Mouse (Mus musculus) megakaryocyte, embryonic 14.5 days (primary cell): ENCODE data around the gene Samd11. TPM values are rescaled to one million over a fixed set of nuclear protein-coding genes. Genes with fewer than 3 reads are reported as not detected.

ENCODE experiments used
- H3K27me3 ChIP-seq: replicated peaks from 2 replicates; pipeline ENCODE3; 2012; ENCODE audit warnings: inconsistent platforms
- H3K36me3 ChIP-seq: replicated peaks from 2 replicates; pipeline ENCODE3; 2012; ENCODE audit warnings: low read length, inconsistent platforms, mixed read lengths
- H3K4me1 ChIP-seq: 2 replicates; pipeline ENCODE4 v1.6.1; 2012; ENCODE audit warnings: inconsistent platforms
- H3K4me3 ChIP-seq: replicated peaks from 2 replicates; pipeline ENCODE3; 2012; ENCODE audit warnings: moderate library complexity, mild to moderate bottlenecking, inconsistent platforms
- H3K9me3 ChIP-seq: 2 replicates; pipeline ENCODE4 v1.6.1; 2012; ENCODE audit warnings: inconsistent platforms
- FLI1 ChIP-seq: IDR thresholded peaks from 2 replicates; pipeline ENCODE4 v1.6.1; 2012; ENCODE audit warnings: low read length, inconsistent platforms, mixed read lengths
- GATA1 ChIP-seq: IDR thresholded peaks from 3 replicates; pipeline ENCODE4 v1.6.1; 2012; ENCODE audit warnings: mixed read lengths, low read length, inconsistent platforms, borderline replicate concordance
- polyA plus RNA-seq: library from polyadenylated mRNA; stranded (reverse); fragments of >175 nt; gene quantifications from 2 replicates; pipeline ENCODE4 v1.2.3, GENCODE M21; 2012; ENCODE audit warnings: low replicate concordance; ENCODE audit not compliant: insufficient read depth

Samd11 gene
- polyA plus RNA-seq, 1 experiment = 2.5 TPM

GRCm38 (mm10) chr4:156234701-156235213 lies 20.7 kb downstream of the Samd11 start, which contains the start of gene Plekhn1:
Gene Plekhn1 (minus strand): TSS chr4:156234857.
- TF ChIP-seq GATA1 = no peak
- no peak for TF ChIP-seq FLI1
- H3K27me3 ChIP-seq = peaks cover 7% of the 10 kb centered on the region
- no peaks in the 10 kb centered on the region for H3K9me3 ChIP-seq
- H3K4me3 ChIP-seq = peak within 1 kb of the TSS; percentile 96
- H3K4me1 ChIP-seq = peaks cover 40% of the 10 kb centered on the region
- peaks cover 61% of the 10 kb centered on the region for H3K36me3 ChIP-seq

- peaks cover 42% of the 10 kb centered on the region for H3K4me1 ChIP-seq
- H3K36me3 ChIP-seq = peaks cover 61% of the 10 kb centered on the region
- H3K9me3 ChIP-seq = no peaks in the 10 kb centered on the region
- peaks cover 7% of the 10 kb centered on the region for H3K27me3 ChIP-seq
- peak overlapping the region; percentile 92 for H3K4me3 ChIP-seq
- no peak for TF ChIP-seq GATA1
- no peak for TF ChIP-seq FLI1
These were observed 21.4 kb downstream of the Samd11 start for GRCm38 (mm10) chr4:156234021-156234501.

- no peaks in the 10 kb centered on the region for H3K9me3 ChIP-seq
- no peak for TF ChIP-seq GATA1
- TF ChIP-seq FLI1 = no peak
- H3K4me3 ChIP-seq = peak overlapping the region; percentile 74
- peaks cover 18% of the 10 kb centered on the region for H3K27me3 ChIP-seq
- peaks cover 32% of the 10 kb centered on the region for H3K4me1 ChIP-seq
- H3K36me3 ChIP-seq = peaks cover 58% of the 10 kb centered on the region
These were observed 26.9 kb downstream of the Samd11 start for GRCm38 (mm10) chr4:156228393-156229024.

- Histone ChIP-seq H3K9me3 (no peaks in the 10 kb centered on the region), H3K36me3 (peaks cover 58% of the 10 kb centered on the region), H3K4me3 (peak overlapping the region; percentile 74), H3K27me3 (peaks cover 17% of the 10 kb centered on the region), H3K4me1 (peaks cover 26% of the 10 kb centered on the region)
- TF ChIP-seq FLI1 (no peak), GATA1 (no peak)
These were observed 27.6 kb downstream of the Samd11 start for GRCm38 (mm10) chr4:156227752-156228392.

- Histone ChIP-seq H3K4me3 (no peak overlapping the region), H3K9me3 (no peaks in the 10 kb centered on the region), H3K27me3 (peaks cover 22% of the 10 kb centered on the region), H3K36me3 (peaks cover 42% of the 10 kb centered on the region), H3K4me1 (peaks cover 30% of the 10 kb centered on the region)
- TF ChIP-seq GATA1 (no peak), FLI1 (no peak)
These were observed 31.2 kb downstream of the Samd11 start for GRCm38 (mm10) chr4:156224276-156224675.

- Histone ChIP-seq H3K27me3 (peaks cover 57% of the 10 kb centered on the region), H3K36me3 (peaks cover 38% of the 10 kb centered on the region)
- TF ChIP-seq GATA1 (no peak), FLI1 (no peak)
These were observed 35.5 kb downstream of the Samd11 start for GRCm38 (mm10) chr4:156219936-156220335.

GRCm38 (mm10) chr4:156217838-156218237 lies 37.6 kb downstream of the Samd11 start:
- peaks cover 20% of the 10 kb centered on the region for H3K36me3 ChIP-seq
- no peak for TF ChIP-seq GATA1
- no peak for TF ChIP-seq FLI1
- peaks cover 12% of the 10 kb centered on the region for H3K4me1 ChIP-seq
- H3K4me3 ChIP-seq = no peak overlapping the region
- H3K27me3 ChIP-seq = peaks cover 46% of the 10 kb centered on the region
- no peaks in the 10 kb centered on the region; the same call in 1 of the 2 replicates for H3K9me3 ChIP-seq

More at GRCm38 (mm10) chr4:156219936-156220335, 35.5 kb downstream of the Samd11 start:
- Histone ChIP-seq H3K4me1 (peaks cover 12% of the 10 kb centered on the region), H3K9me3 (no peaks in the 10 kb centered on the region), H3K4me3 (no peak overlapping the region)

GRCm38 (mm10) chr4:156217022-156217669 lies 38.3 kb downstream of the Samd11 start:
- peaks cover 13% of the 10 kb centered on the region for H3K36me3 ChIP-seq
- H3K9me3 ChIP-seq = no peaks in the 10 kb centered on the region; the same call in 1 of the 2 replicates
- H3K4me3 ChIP-seq = no peak overlapping the region
- H3K4me1 ChIP-seq = peaks cover 9% of the 10 kb centered on the region
- peaks cover 44% of the 10 kb centered on the region for H3K27me3 ChIP-seq
- TF ChIP-seq FLI1 = no peak
- no peak for TF ChIP-seq GATA1

- Histone ChIP-seq H3K36me3 (peaks cover 3% of the 10 kb centered on the region), H3K4me1 (no peaks in the 10 kb centered on the region)
- TF ChIP-seq FLI1 (no peak), GATA1 (no peak)
These were observed 39.3 kb downstream of the Samd11 start for GRCm38 (mm10) chr4:156216196-156216595.

More at GRCm38 (mm10) chr4:156216196-156216595, 39.3 kb downstream of the Samd11 start:
- Histone ChIP-seq H3K27me3 (peaks cover 44% of the 10 kb centered on the region), H3K4me3 (no peak overlapping the region), H3K9me3 (no peaks in the 10 kb centered on the region; the same call in 1 of the 2 replicates)
